7 mouse cellular contexts compared by ENCODE assay signal in the genomic region with DNA sequence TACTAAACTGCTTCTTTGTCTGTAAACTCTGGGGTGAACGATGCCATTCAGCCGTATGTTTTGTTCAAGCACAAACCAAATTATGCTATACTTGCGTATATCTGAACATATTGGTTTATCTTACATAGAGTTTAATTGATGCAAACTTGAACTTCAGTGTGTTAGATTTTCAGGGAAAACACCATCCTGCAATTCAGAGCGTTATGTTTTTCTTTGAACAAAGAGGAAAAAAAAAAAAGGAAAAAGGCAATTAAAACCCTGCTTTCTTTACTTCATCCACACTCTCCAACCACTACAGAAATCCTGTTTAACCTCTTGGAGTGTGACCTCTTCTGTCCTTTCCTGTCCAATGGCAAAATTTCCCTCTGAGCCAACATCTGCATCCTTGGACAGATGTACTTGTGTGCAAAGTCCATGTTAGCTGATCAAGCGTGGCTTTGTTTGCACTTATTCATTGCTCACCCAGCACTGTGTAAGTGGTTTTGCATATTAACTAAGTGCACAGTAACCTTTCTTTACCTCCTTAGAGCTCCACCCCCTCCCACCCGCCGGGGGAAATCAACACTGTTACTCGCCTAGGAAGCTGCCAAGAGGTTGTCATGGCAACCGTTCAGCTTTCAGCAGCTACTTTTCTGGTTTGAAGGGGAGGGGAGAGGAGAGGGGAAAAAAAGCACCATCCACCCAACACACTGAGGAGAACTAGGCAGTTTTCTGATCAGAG.
A peak's percentile ranks its signal among the peaks of the same experiment; 100 is the strongest.
DNase-seq lines count a peak whose midpoint lies in the region; ATAC-seq and TF ChIP-seq lines count a peak whose summit lies in the region.

No protein-coding gene starts in this region.

- 35% methylated on average over 9 of the region's 9 CpGs for WGBS in heart, embryonic 14.5 days
- 22% methylated on average over 9 of the region's 9 CpGs for WGBS in kidney, postnatal 0 days
- 19% methylated on average over 9 of the region's 9 CpGs for WGBS in limb, embryonic 14.5 days
- WGBS in midbrain, postnatal 0 days, result 5% methylated on average over 9 of the region's 9 CpGs

- H3K4me1 ChIP-seq in heart, embryonic 14.5 days (ENCODE audit: control insufficient read depth in 2 of 2, insufficient read depth in 2 of 2, low read length in 2 of 2), result peaks cover 18 to 26% of the 10 kb centered on the region in 2 experiments
- 0 out of 2 replicates have a peak, but pooled peaks cover 13% of the 10 kb centered on the region for H3K4me1 ChIP-seq in kidney, postnatal 0 days (replicated peaks; ENCODE audit: insufficient read depth, low read length)
- H3K4me1 ChIP-seq in limb, embryonic 14.5 days (ENCODE audit: control insufficient read depth, insufficient read depth, low read length), result peaks cover 36% of the 10 kb centered on the region
- peaks cover 24% of the 10 kb centered on the region for H3K4me1 ChIP-seq in midbrain, postnatal 0 days (ENCODE audit: insufficient read depth, low read length)

- H3K9ac ChIP-seq in heart, embryonic 14.5 days (ENCODE audit: low read length), result no peak overlapping the region
- no peak overlapping the region for H3K9ac ChIP-seq in kidney, postnatal 0 days (ENCODE audit: low read depth, low read length)
- no peak overlapping the region for H3K9ac ChIP-seq in limb, embryonic 14.5 days (ENCODE audit: low read depth, low read length, severe bottlenecking)
- no peak overlapping the region for H3K9ac ChIP-seq in midbrain, postnatal 0 days (replicated peaks; ENCODE audit: low read length, poor library complexity, severe bottlenecking)

- no peak for TF ChIP-seq POLR2A in limb, embryonic 14.5 days (IDR thresholded peaks at IDR 0.05; ENCODE audit: borderline replicate concordance, extremely low read depth, insufficient read depth, insufficient read length)

- peak overlapping the region; percentile 9; the same call in 1 of the 2 replicates for H3K4me2 ChIP-seq in heart, embryonic 14.5 days (ENCODE audit: low read length)
- H3K4me2 ChIP-seq in kidney, postnatal 0 days (ENCODE audit: low read length), result 0 out of 2 replicates have a peak overlapping the region, but pooled peaks have one; percentile 11
- H3K4me2 ChIP-seq in limb, embryonic 14.5 days (replicated peaks; ENCODE audit: low read depth, low read length, severe bottlenecking), result peak overlapping the region; percentile 29
- peak overlapping the region; percentile 50 for H3K4me2 ChIP-seq in midbrain, postnatal 0 days (ENCODE audit: low read depth, low read length, poor library complexity, severe bottlenecking)

- no peak overlapping the region for H3K4me3 ChIP-seq in heart, embryonic 14.5 days (ENCODE audit: control insufficient read depth in 1 of 2, insufficient read depth in 1 of 2, low read depth in 1 of 2, low read length in 2 of 2)
- no peak overlapping the region for H3K4me3 ChIP-seq in kidney, postnatal 0 days (replicated peaks; ENCODE audit: low read depth, low read length)
- no peak overlapping the region for H3K4me3 ChIP-seq in limb, embryonic 14.5 days (replicated peaks; ENCODE audit: low read length)
- H3K4me3 ChIP-seq in midbrain, postnatal 0 days (ENCODE audit: low read depth, low read length), result 0 out of 2 replicates have a peak overlapping the region, but pooled peaks have one; percentile 8

- no peak for ATAC-seq in heart, embryonic 14.5 days (ENCODE audit: insufficient number of reproducible peaks, insufficient read depth, low FRiP score, low read depth)
- ATAC-seq in kidney, postnatal 0 days (replicated peaks; ENCODE audit: low FRiP score, low read depth), result peak; percentile 92
- ATAC-seq in limb, embryonic 14.5 days (ENCODE audit: low FRiP score, low read depth), result peak; percentile 84
- ATAC-seq in midbrain, postnatal 0 days (ENCODE audit: low FRiP score), result peak; percentile 83

- no peaks in the 10 kb centered on the region for H3K9me3 ChIP-seq in heart, embryonic 14.5 days (ENCODE audit: control insufficient read depth, low read length)
- no peaks in the 10 kb centered on the region for H3K9me3 ChIP-seq in kidney, postnatal 0 days (replicated peaks; ENCODE audit: low read length)
- no peaks in the 10 kb centered on the region for H3K9me3 ChIP-seq in limb, embryonic 14.5 days (ENCODE audit: control insufficient read depth, low read length)
- H3K9me3 ChIP-seq in midbrain, postnatal 0 days (ENCODE audit: low read length), result no peaks in the 10 kb centered on the region

- no peaks in the 10 kb centered on the region for H3K27me3 ChIP-seq in heart, embryonic 14.5 days (ENCODE audit: control insufficient read depth, insufficient read depth, low read length)
- H3K27me3 ChIP-seq in kidney, postnatal 0 days (ENCODE audit: insufficient read depth, low read length), result no peaks in the 10 kb centered on the region
- H3K27me3 ChIP-seq in limb, embryonic 14.5 days (ENCODE audit: control insufficient read depth, insufficient read depth, low read length), result no peaks in the 10 kb centered on the region
- no peaks in the 10 kb centered on the region for H3K27me3 ChIP-seq in midbrain, postnatal 0 days (ENCODE audit: insufficient read depth, low read length)
- no peaks in the 10 kb centered on the region for H3K27me3 ChIP-seq in splenic B cell, adult 2 months (ENCODE audit: control insufficient read depth, insufficient read depth, low read length, poor library complexity, severe bottlenecking)

- peak; percentile 32 to 68 for DNase-seq in adrenal gland, postnatal 36 days
- DNase-seq in embryo, embryonic 11.5 days (ENCODE audit: low read depth, low spot score), result peak; percentile 86
- peak; percentile 90 for DNase-seq in kidney, postnatal 0 days (ENCODE audit: low spot score)
- peak; percentile 98 for DNase-seq in limb, embryonic 14.5 days (ENCODE audit: low spot score)
- peak; percentile 99 for DNase-seq in midbrain, postnatal 0 days (ENCODE audit: low spot score)
- peak; percentile 85 for DNase-seq in splenic B cell, adult 2 months (ENCODE audit: low read depth, low spot score)

- no peak overlapping the region for H3K27ac ChIP-seq in heart, embryonic 14.5 days (replicated peaks in 1 of 2; ENCODE audit: control insufficient read depth in 1 of 2, insufficient read depth in 1 of 2, low read depth in 2 of 2, low read length in 2 of 2)
- no peak overlapping the region for H3K27ac ChIP-seq in kidney, postnatal 0 days
- peak overlapping the region; percentile 63 for H3K27ac ChIP-seq in limb, embryonic 14.5 days (replicated peaks; ENCODE audit: low read depth, low read length)
- peak overlapping the region; percentile 83 for H3K27ac ChIP-seq in midbrain, postnatal 0 days (ENCODE audit: low read depth, low read length)

- H3K36me3 ChIP-seq in heart, embryonic 14.5 days (ENCODE audit: control insufficient read depth, insufficient read depth, low read length), result no peaks in the 10 kb centered on the region
- H3K36me3 ChIP-seq in kidney, postnatal 0 days (ENCODE audit: insufficient read depth, low read length), result no peaks in the 10 kb centered on the region
- no peaks in the 10 kb centered on the region for H3K36me3 ChIP-seq in limb, embryonic 14.5 days (ENCODE audit: control insufficient read depth, insufficient read depth, low read length)
- no peaks in the 10 kb centered on the region for H3K36me3 ChIP-seq in midbrain, postnatal 0 days (ENCODE audit: insufficient read depth, low read length)
- H3K36me3 ChIP-seq in splenic B cell, adult 2 months (ENCODE audit: control insufficient read depth, insufficient read depth, low read length, poor library complexity, severe bottlenecking), result no peaks in the 10 kb centered on the region

- no peak for TF ChIP-seq CTCF in kidney, postnatal 0 days (IDR thresholded peaks at IDR 0.05; ENCODE audit: low read depth)
- no peak for TF ChIP-seq CTCF in midbrain, postnatal 0 days (IDR thresholded peaks at IDR 0.05)

Comparison
In these comparisons a context has a peak if more than half of its experiments do, and no peak if none do; other contexts are left out.
1. H3K27ac ChIP-seq: peak in limb, embryonic 14.5 days (single experiment) and midbrain, postnatal 0 days (single experiment); none in heart, embryonic 14.5 days (0 of 2) and kidney, postnatal 0 days (single experiment).
2. Peak in every context shown above with its lines, with median percentiles within 50 percentile points of each other: DNase-seq and H3K4me2 ChIP-seq.